Mouse (Mus musculus): ENCODE measurements around the gene Ptgir. TPM values are rescaled to one million over a fixed set of nuclear protein-coding genes. Genes with fewer than 3 reads are reported as not detected.

The Ptgir gene
- polyA plus RNA-seq, 1 experiment from 2014 or later, result 2.6 TPM

DNA sequence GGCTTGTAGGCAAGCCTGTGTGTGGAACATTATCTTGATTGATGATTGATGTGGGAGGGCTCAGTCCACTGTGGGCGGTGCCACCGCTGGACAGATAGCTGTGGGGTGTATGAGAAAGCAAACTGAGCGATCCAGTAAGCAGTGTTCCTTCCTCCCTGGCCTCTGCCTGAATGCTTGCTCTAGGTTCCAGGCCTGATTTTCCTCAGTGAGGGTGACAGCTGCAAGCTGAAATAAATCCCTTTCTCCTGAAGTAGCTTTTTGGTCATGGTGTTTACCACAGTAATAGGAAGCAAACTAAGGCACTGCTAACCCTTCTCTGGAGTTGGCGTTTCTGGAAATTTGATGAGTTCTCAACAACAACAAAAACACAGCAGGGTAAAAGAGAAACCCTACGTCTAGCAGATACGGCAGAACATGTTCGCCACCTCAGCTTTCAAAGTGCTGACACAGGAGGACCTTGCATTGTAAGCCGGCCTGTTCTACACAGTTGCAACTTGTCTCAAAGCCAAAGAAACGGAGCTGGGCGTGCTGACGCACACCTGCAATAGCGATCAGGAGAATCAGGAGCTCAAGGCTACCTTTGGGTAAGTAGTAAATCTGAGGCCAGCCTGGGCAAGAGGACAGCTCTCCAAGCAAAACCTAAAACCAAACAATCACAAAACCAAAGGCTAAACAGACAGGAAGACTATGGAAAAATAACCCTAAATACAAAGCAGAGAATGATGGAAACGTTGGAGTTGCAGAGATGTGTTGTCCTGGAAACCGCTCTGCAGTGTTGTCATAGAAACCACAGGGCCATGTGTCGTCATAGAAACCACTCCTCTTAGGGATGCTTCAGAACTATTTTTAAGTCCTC is 50.3 kb downstream of the Ptgir start:
- Histone ChIP-seq H3K27me3 (ENCODE audit: insufficient read depth, low read length) (no peaks in the 10 kb centered on the region), H3K4me1 (ENCODE audit: insufficient read depth, low read length) (0 out of 2 replicates have a peak, but pooled peaks cover 3% of the 10 kb centered on the region), H3K9ac (replicated peaks; ENCODE audit: low read length) (no peak overlapping the region), H3K4me2 (replicated peaks; ENCODE audit: low read depth, low read length) (no peak overlapping the region), H3K9me3 (ENCODE audit: low read length) (no peaks in the 10 kb centered on the region), H3K36me3 (ENCODE audit: insufficient read depth, low read length) (no peaks in the 10 kb centered on the region), H3K27ac (ENCODE audit: low read length) (no peak overlapping the region), H3K4me3 (ENCODE audit: low read length) (no peak overlapping the region)
- ATAC-seq (ENCODE audit: low FRiP score, low TSS enrichment), result no peak
- WGBS, result 55% methylated on average over 15 of the region's 15 CpGs

DNA sequence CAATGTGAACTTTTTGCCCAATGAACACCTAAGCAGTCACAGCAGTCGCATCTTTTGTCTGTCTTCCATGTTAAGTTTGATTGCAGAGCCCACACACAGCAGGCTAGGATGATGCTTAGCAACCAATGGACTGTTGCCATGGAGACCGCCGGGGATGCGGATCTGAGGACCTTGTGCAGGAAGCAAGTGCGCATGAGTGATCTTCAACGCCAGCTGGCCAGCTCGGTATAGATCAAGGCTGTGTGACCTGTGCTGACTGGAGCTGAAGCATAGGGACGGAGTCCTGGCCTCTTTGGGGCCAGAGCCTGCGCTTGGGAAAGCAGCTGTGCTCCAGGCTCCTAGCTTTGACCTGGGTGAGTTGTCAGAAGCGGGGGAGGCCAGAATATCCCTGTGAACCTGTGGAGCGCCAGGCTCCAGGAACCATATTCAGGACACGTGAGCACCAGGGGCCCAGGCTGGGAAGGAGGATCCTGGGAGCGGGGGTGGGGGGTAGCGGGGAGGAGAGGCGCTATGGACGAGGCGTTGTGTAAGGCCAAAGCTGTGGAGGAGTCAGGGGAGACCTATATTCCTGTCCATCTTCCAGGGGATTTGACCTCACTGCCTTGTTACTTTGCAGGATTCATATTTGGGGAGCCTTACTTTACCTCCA is 53.4 kb downstream of the Ptgir start, which contains the start of gene Pnmal1:
Gene Pnmal1 (plus strand): TSS at position 141 of the 649 bp plus-strand sequence.
- Histone ChIP-seq H3K36me3 (ENCODE audit: insufficient read depth, low read length) (no peaks in the 10 kb centered on the region), H3K4me2 (replicated peaks; ENCODE audit: low read depth, low read length) (peak within 1 kb of the TSS; percentile 32), H3K9ac (replicated peaks; ENCODE audit: low read length) (no peak within 1 kb of the TSS), H3K27me3 (ENCODE audit: insufficient read depth, low read length) (no peaks in the 10 kb centered on the region), H3K27ac (ENCODE audit: low read length) (no peak within 1 kb of the TSS), H3K4me3 (ENCODE audit: low read length) (no peak within 1 kb of the TSS), H3K4me1 (ENCODE audit: insufficient read depth, low read length) (0 out of 2 replicates have a peak, but pooled peaks cover 3% of the 10 kb centered on the region), H3K9me3 (ENCODE audit: low read length) (no peaks in the 10 kb centered on the region)
- ATAC-seq (ENCODE audit: low FRiP score, low TSS enrichment), result peak; percentile 86
- 12% methylated on average over 15 of the region's 17 CpGs for WGBS

Other genes with a start within 250 kb of the Ptgir start
- not detected in 2 replicates for gene Ceacam15, start 230.8 kb upstream of the Ptgir start, polyA plus RNA-seq (2015; fragmentation: Nextera tagmentation; extraction: Ambion mirVana)
- not detected in 2 replicates for gene Ceacam9, start 184.6 kb upstream of the Ptgir start, polyA plus RNA-seq (2015; fragmentation: Nextera tagmentation; extraction: Ambion mirVana)
- 269 and 282 TPM in 2 replicates for gene Ap2s1, start 168.1 kb upstream of the Ptgir start, polyA plus RNA-seq (2015; fragmentation: Nextera tagmentation; extraction: Ambion mirVana)
- 49.2 and 51.0 TPM in 2 replicates for gene Slc1a5, start 125.2 kb upstream of the Ptgir start, polyA plus RNA-seq (2015; fragmentation: Nextera tagmentation; extraction: Ambion mirVana)
- gene Strn4, start 90.6 kb upstream of the Ptgir start, polyA plus RNA-seq (2015; fragmentation: Nextera tagmentation; extraction: Ambion mirVana), result 98.4 and 111 TPM in 2 replicates
- 36.3 and 36.6 TPM in 2 replicates for gene Fkrp, start 89.8 kb upstream of the Ptgir start, polyA plus RNA-seq (2015; fragmentation: Nextera tagmentation; extraction: Ambion mirVana)
- 16.2 and 17.8 TPM in 2 replicates for gene Prkd2, start 63.6 kb upstream of the Ptgir start, polyA plus RNA-seq (2015; fragmentation: Nextera tagmentation; extraction: Ambion mirVana)
- 2.0 and 2.1 TPM in 2 replicates for gene Dact3, start 31.2 kb upstream of the Ptgir start, polyA plus RNA-seq (2015; fragmentation: Nextera tagmentation; extraction: Ambion mirVana)
- 7.7 and 10.5 TPM in 2 replicates for gene Gng8, start 14.7 kb upstream of the Ptgir start, polyA plus RNA-seq (2015; fragmentation: Nextera tagmentation; extraction: Ambion mirVana)
- gene Calm3, start 17.6 kb downstream of the Ptgir start, polyA plus RNA-seq (2015; fragmentation: Nextera tagmentation; extraction: Ambion mirVana), result 145 and 154 TPM in 2 replicates
- 7.4 and 7.5 TPM in 2 replicates for gene Pnmal2, start 38.2 kb downstream of the Ptgir start, polyA plus RNA-seq (2015; fragmentation: Nextera tagmentation; extraction: Ambion mirVana)
- 0.62 and 0.65 TPM in 2 replicates for gene Pnmal1, start 53.2 kb downstream of the Ptgir start, polyA plus RNA-seq (2015; fragmentation: Nextera tagmentation; extraction: Ambion mirVana)
- 0.20 and 0.26 TPM in 2 replicates for gene Gm42372, start 76.6 kb downstream of the Ptgir start, polyA plus RNA-seq (2015; fragmentation: Nextera tagmentation; extraction: Ambion mirVana)
- 49.6 and 53.8 TPM in 2 replicates for gene Ccdc8, start 86.2 kb downstream of the Ptgir start, polyA plus RNA-seq (2015; fragmentation: Nextera tagmentation; extraction: Ambion mirVana)
- 122 and 125 TPM in 2 replicates for gene Ppp5c, start 121.4 kb downstream of the Ptgir start, polyA plus RNA-seq (2015; fragmentation: Nextera tagmentation; extraction: Ambion mirVana)
- 25.2 and 26.1 TPM in 2 replicates for gene Hif3a, start 155.9 kb downstream of the Ptgir start, polyA plus RNA-seq (2015; fragmentation: Nextera tagmentation; extraction: Ambion mirVana)
- gene Psg16, start 167.6 kb downstream of the Ptgir start, polyA plus RNA-seq (2015; fragmentation: Nextera tagmentation; extraction: Ambion mirVana), result 0.19 TPM in 2 replicates
- gene Ceacam3, start 243.8 kb downstream of the Ptgir start, polyA plus RNA-seq (2015; fragmentation: Nextera tagmentation; extraction: Ambion mirVana), result not detected in 2 replicates

Measured in kidney, embryonic 16.5 days (tissue).